Mouse (Mus musculus) lung, postnatal 4 days (tissue): Measurements from ENCODE around the gene C1s1.
"Not testable (repeated sequence)": the region's sequence is repeated elsewhere in the genome, so short reads cannot be mapped to it uniquely, and the experiment has no call there.

Experiments used
- DNase-seq, 2 experiments: peaks; one replicate each; pipeline ENCODE4 v3.0.0; 2021

The C1s1 gene

DNA sequence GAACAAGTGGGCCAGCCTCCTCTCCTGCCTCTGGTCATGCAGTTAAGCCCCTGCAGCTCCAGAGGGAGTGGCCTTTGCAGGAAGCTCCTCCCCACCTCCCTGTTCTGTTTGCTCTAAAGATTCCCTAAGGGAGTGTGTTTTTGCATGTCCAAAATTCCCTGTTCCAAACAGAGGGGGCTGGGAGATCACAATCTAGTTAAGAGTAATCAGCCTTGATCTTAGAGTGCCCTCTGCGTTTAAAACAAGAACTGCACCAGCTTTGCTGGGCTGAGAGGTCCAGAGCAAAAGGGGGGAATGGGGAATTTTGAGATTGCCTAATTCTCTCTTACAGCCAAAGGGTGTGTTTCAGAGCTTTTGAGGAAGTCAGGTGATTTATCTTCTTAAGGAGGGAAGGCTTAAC is at the start of gene C1s1:
Gene C1s1 (minus strand): TSS at position 76 of the 400 bp plus-strand sequence.
- DNase-seq: peak in 1 of 2 experiments; percentile 69

DNA sequence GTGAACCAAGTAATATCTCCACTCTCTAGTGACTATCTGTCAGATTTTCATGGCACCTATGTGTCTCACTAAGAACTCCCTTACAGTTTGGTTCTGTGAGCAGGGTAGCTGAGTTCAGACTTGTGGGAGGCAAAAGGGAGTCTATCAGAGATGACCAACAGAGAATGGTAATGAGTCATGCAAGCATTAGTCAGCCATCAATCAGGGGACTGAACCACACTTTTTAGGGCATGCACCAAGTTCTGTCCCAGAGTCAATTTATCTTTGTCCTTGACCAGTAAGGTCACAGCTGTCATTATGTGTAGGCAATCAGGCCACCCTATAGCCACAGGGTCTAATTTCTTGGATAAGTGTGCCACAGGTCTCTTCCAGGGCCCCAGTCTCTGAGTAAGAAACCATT is 46.6 kb upstream of the C1s1 start:
- DNase-seq: no peak

DNA sequence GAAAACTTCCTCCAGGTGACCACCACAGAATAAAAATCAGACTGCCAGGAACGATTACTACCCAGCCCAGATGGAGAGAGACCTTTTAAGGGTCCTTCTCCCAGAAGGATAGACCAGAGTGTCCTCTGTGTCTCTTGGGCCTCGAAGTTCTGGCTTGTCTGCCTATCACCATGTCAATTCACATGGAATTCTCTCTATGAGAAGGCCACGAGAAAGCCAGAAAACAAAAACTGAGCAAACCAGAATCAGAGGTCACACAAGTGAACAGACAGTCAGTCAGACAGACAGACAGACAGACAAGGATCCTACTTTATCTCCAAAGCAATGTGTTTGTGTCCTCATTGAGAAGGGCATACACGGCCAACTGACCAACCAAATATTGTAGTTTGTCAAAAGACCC is 44.1 kb upstream of the C1s1 start:
- no peak for DNase-seq

DNA sequence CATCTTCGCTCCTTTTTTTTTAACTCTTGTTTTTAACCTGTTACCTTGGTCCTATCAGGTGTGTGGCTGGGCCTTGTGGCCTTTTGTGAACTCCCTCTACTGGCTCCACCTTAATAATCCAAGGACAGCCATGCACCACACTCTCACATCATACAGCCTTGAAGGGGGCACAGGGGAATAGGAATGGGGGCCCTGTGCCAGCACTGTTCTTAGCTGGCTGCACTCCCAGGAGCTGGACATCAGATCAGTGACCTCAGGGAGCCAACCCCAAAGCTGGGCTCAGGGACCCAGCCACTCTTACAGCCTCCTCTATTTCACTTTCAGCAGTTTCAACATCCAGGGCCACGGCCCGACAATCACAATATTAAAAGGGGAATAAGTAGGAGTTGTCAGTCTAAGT is 43.6 kb upstream of the C1s1 start:
- no peak for DNase-seq

DNA sequence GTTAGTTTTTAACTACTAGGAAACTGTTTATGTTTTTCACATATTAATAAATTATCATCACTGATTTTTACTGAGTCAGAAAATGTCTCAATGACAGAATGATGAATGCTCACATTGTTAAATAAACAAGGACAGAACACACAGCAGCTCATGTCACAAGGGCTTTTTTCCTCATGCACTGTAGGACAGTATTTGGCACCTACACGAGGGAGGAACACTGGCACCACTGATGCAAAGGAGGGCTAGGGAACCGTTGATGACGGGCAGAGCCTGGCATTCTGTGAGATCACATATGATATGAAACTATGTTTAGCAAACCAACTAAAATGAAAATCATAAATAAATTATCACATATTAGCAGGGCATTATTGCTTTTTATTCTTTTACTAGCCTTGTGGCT is 42.8 kb upstream of the C1s1 start:
- no peak for DNase-seq

DNA sequence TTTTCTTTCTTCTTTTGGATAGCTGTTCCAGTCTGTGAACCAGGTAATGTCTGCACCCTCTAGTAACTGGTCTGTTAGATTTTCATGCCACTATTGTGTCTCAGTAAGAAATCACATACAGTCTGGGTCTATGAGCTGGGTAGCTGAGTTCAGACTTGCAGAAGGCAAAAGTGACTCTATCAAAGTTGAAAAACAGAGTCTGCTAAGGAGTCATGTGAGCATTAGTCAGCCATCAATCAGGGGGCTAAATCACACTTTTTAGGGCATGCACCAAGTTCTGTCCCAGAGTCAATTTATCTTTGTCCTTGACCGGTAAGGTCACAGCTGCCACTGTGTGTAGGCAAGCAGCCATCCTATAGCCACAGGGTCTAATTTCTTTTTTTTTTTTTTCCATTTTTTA is 40.1 kb upstream of the C1s1 start:
- DNase-seq: no peak

DNA sequence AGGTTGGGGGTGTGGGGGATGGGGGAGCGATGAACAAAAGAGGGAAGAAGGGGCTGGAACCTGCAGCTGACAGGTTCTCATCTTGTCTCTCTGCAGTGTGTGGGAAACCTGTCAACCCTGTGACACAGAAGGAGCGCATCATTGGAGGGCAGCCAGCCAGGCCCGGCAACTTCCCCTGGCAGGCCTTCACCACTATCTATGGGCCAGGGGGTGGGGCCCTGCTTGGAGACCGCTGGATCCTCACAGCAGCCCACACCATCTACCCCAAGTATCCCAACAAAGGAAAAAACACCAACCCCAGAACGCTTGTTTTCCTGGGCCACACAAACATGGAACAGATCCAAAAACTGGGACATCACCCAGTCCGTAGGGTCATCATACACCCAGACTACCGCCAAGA is 38.0 kb upstream of the C1s1 start:
- DNase-seq: not testable (repeated sequence)

DNA sequence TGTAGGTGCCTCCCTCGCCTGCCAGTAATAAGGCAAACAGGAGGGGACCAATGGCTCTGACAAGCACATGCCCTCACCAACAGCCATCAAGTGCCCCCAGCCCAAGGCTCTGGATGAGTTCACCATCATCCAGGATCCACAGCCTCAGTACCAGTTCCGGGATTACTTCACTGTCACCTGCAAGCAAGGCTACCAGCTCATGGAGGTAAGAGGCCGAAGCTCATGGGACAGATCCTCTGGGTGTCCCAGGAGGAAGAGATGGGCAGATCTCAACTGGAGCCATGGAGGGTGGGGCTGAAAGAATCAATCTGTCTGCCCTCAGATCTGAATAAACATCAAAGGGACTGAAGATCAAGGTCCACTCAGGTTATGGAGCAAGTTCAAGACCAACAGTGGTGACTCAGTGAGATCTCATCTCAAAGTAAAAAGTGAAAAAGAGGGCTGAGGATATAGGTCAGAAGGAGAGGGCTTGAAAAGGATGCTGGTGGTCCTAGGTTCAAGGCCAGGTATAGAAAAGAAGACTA is 33.1 kb upstream of the C1s1 start:
- not testable (repeated sequence) for DNase-seq

DNA sequence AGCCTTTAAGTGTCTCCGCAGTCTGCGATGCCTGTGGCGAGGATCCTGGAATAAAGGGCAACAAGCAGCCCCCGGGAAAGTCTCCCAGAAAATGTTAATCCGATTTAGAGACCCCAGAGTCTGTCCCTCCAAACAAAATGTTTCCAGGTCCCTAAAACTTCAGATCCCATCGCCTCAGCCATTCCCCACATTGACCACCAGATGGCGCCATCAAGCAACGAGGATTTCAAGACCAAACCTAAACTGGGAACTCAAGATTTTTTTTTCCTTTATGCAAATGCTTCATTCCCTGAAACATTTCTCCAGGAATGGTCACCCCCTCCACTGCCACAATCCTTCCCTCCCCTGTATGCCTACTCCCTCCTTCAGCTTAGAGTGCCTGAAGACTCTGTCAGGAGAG is 27.9 kb upstream of the C1s1 start, which contains the start of gene C1rb:
Gene C1rb (plus strand): TSS at position 269 of the 400 bp plus-strand sequence.
- peak; percentile 37 to 71 for DNase-seq

DNA sequence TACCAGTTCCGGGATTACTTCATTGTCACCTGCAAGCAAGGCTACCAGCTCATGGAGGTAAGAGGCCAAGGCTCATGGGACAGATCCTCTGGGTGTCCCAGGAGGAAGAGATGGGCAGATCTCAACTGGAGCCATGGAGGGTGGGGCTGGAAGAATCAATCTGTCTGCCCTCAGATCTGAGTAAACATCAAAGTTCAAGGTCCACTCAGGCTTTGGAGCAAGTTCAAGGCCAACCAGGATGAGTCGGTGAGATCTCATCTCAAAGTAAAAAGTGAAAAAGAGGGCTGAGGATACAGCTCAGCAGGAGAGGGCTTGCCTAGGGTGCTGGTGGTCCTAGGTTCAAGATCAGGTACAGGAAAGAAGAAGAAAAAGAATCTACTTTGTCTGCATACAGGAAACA is 19.5 kb upstream of the C1s1 start:
- not testable (repeated sequence) for DNase-seq

DNA sequence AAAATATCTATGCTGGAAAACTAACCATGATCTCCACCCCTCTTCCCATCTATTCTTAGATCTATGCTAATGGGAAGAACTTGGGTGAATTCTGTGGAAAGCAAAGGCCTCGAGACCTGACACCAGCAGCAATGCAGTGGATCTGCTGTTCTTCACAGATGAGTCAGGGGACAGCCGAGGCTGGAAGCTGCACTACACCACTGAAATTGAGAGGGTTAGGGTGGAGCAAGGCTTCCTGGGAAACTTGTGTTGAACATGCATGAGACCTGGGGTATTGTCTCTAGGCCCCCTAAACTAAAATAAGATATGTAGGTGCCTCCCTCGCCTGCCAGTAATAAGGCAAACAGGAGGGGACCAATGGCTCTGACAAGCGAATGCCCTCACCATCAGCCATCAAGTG is 19.0 kb upstream of the C1s1 start:
- DNase-seq: not testable (repeated sequence)

DNA sequence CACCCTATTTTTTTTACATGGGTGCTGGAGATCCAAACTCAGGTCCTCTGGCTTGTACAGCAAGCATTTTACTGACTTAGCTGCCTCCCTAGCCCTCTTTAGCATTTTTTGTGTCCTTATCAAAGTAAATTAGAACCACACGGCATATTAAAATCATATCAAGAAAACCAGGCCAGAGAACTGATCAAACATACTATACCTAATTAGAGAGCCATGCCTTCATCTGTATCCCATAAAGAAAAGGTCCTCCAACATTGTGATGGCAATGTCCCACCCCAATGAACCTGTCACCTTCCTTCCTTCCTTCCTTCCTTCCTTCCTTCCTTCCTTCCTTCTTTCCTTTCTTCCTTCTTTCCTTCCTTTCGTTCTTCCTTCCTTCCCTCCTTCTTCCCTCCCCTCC is 13.8 kb upstream of the C1s1 start:
- DNase-seq: not testable (repeated sequence)

DNA sequence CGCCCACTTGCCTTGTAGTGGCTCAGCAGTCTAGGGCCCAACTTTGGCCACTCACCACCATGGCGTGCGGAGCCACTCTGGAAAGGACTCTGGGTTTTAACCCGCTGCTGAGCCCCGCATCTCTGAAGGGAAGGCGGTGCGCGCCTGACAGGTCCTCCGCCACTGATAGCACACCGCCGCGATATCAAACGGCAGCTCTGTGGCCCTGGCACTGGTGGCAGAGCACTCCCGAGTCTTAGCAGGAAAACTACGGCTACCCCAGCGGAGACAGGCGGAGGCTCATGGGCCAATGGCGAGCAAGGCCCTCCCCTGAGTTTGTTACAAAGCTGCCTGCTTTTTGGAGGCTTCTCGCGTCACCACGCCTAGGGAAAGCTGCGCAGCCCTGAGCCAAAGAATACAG is 10.6 kb upstream of the C1s1 start:
- DNase-seq: no peak

DNA sequence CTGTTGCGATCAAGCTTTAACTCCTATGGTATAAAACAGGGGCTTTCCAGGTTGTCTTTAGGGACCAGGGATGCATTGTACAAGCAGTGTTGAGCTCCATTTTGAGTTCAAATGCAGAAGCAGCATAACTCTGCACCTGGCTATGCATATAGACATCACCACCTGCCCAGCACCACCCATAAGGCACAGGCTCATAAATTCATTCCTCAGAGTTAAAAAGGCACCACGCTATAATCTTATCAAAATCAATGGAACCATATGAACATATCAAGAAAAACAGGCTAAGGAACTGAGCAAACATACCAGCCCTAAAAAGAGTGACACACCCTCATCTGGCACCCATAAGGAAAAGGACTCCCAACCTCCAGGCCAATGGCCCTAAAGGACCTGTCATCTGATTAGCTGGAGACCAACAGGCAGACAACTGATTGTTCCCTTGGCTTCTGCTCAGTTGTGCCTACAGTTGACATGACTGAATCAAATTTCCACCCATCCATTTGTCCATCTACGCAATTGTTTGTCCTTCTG is 6.9 kb upstream of the C1s1 start:
- no peak for DNase-seq

DNA sequence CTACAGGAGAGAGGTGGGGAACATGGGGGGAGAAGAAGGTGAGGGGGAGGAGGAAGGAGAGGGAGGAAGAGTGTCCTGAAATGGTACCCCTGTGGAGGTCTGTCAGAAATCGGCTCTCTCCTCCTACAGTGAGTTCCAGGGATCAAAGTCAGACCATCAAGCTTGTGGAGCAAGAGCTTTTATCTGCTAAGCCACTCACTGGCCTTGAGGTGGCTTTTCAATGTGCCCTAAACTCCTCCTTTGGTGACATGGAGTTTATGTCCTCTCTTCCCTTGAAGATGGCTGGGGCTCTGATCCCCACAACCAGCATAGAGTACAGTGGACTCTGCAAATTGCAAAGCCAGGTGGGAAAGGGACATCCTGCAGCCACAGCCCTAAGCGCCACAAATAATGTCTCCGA is 5.8 kb upstream of the C1s1 start:
- not testable (repeated sequence) for DNase-seq

DNA sequence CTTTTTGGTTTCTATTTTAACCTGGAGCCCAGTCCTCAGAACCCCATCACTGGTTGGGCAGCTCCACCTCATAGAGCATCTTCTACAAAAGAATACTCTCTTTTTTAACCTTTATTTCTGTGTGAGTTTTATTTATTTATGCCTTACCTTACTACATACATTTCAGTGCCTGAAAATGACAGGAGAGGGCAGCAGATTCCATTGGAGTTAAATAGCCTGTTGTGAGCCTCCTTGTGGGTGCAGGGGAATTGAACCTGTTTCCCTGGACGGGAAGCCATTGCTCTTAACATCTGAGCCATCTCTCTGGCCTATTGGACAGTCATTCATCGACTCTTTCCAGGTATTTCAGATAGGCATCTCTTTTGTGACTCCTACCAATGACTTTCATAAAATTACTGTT is 3.3 kb upstream of the C1s1 start:
- DNase-seq: no peak

DNA sequence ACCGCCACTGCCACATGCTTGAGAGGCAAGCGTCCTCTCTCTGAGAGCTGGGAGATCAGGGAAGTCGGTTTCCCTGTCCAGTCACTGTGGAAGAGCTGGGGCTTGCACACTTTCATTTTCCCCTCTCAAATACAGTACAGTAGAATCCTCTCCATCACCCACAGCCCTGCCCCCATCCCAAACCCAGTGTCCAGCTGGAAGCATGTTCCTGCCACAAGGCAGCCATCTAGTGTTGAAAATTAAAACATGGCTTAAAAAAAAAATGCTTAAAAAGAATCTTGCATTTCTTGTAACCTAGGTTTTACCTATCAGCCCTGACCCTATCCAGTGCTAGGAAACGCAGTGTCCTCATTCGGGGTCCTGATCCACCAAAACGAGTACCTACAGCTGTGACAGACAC is 2.3 kb upstream of the C1s1 start:
- peak; percentile 7 to 37 for DNase-seq

DNA sequence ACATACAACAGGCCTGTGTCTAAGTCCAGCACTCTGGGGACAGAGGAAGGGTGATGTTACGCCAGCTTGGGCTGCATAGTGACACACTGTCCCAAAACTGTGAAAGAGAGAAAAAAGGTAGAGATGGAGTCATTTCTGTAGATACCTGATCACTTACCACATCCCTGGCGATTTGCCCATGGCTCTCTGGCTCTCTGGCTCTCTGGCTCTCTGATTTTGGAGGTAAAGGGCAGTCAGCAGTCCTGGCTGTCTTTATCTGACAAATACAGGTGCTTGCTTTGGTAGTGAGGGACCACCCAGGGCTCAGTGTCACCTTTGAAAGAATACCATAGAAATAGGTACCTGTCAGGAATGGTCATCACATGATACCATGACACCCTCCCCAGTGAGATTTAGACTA is 983 bp downstream of the C1s1 start:
- DNase-seq: not testable (repeated sequence)

DNA sequence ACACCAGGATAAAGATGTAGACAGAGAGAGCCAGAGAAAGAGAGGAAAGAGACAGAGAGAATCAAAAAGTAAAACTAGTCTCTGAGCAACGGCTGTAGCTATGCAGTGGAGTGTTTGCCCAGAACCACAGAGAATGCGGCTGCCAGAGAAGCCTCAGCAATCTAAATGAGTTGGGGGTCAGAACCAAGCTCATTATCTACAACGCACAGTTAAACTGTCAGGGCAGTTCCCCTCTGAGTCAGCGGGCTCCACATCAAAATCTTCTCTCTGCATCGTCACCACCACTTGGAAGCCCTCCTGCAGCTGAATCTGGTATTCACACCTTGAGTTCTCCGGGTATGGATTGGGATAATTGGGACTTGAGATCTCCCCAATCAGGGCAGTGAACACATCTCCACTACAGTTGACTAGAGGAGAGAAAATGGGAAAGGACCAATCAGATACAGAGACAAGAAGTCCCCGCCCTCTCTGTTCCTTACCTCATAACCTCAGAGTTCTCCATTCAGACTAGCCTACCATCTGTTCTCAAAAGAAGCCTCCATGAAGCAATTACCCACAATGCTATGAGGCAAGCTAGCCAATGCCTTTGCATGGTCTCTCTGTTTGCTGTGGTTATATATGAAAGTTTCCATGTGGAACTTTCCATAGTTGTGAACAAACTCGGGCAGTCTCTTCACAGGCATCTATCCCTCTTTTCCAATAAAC is 5.9 kb downstream of the C1s1 start:
- not testable (repeated sequence) for DNase-seq

DNA sequence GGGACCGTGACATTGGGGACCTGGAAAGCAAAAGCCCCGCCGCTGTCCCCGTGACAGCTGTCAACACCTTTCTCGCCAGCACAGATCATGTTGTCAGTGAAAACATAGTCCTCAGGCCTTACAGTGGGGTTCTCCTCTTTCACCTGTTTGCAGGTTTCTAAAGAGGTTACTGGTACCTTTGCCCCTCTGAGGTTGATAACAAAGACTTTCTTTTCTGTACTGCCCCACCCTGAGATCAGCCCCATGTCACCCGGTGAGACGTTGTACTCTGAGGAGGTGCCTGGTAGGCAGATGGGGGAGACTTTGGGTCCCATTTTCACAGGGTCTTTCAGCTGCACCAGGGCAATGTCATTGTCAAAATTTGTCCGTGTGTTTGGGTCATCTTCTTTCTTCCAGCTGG is 11.1 kb downstream of the C1s1 start:
- DNase-seq: no peak

DNA sequence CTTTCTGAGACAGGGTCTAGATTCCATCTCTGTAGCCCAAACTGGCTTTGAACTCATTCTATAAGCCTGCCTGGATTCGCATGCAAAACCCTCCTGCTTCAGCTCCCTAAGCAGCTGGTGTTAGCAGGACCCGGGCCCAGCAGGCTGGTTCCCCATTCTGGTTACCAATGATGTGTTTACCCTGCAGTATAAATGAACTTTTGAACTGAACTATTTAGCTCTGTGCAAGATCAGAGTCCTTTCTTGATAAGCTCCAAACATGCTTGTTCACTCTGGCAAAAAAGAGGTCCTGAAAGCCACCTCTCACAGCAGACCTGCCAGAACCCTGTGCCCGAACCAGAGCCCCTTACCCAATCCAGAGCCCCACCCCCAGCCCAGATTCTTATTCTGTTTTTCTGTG is 14.3 kb downstream of the C1s1 start:
- no peak for DNase-seq

DNA sequence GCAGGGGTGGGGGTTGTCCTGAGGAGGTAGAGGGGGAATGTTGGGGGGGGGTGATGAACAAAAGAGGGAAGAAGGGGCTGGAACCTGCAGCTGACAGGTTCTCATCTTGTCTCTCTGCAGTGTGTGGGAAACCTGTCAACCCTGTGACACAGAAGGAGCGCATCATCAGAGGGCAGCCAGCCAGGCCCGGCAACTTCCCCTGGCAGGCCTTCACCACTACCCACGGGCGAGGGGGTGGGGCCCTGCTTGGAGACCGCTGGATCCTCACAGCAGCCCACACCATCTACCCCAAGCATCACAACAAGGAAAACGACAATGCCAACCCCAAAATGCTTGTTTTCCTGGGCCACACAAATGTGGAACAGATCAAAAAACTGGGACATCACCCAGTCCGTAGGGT is 20.1 kb downstream of the C1s1 start:
- DNase-seq: not testable (repeated sequence)

DNA sequence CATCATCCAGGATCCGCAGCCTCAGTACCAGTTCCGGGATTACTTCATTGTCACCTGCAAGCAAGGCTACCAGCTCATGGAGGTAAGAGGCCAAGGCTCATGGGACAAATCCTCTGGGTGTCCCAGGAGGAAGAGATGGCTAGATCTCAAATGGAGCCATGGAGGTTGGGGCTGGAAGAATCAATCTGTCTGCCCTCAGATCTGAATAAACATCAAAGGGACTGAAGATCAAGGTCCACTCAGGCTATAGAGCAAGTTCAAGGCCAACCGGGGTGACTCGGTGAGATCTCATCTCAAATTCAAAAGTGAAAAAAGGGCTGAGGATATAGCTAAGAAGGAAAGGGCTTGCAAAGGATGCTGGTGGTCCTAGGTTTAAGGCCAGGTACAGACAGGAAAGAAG is 24.4 kb downstream of the C1s1 start:
- DNase-seq: not testable (repeated sequence)

DNA sequence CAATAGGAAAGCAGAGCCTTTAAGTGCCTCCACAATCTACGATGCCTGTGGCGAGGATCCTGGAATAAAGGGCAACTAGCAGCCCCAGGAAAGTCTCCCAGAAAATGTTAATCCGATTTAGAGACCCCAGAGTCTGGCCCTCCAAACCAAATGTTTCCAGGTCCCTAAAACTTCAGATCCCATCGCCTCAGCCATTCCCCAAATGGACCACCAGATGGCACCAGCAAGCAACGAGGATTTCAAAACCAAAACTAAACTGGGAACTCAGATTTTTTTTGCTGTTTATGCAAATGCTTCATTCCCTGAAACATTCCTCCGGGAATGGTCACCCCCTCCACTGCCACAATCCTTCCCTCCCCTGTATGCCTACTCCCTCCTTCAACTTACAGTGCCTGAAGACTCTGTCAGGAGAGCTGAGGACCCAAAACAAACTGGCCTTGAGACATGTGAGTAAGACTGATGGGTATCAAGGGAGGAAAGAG is 29.8 kb downstream of the C1s1 start, which contains the start of gene C1ra:
Gene C1ra (plus strand): TSS at position 51 of the 482 bp plus-strand sequence.
- DNase-seq: peak; percentile 53 to 76
